Mouse (Mus musculus) heart, adult 2 months (tissue): ENCODE results near the gene Chit1. TPM values are rescaled to one million over a fixed set of nuclear protein-coding genes. Genes with fewer than 3 reads are reported as not detected.
A peak's percentile ranks its signal among the peaks of the same experiment; 100 is the strongest.

ENCODE experiments used
- DNase-seq, 2 experiments: peaks; one replicate each; pipeline ENCODE4 v3.0.0; 2021
- H3K27ac ChIP-seq: fragments of 200-600 bp; 2 replicates; pipeline ENCODE4 v1.8.1; 2022
- H3K27me3 ChIP-seq: fragments of 200-500 bp; 2 replicates; pipeline ENCODE4 v1.6.1; 2012; ENCODE audit warnings: mild to moderate bottlenecking, low read length, inconsistent platforms, mixed read lengths; ENCODE audit not compliant: control insufficient read depth, insufficient read depth
- H3K36me3 ChIP-seq: fragments of 200-500 bp; 2 replicates; pipeline ENCODE4 v1.6.1; 2012; ENCODE audit warnings: low read length, inconsistent platforms; ENCODE audit not compliant: control insufficient read depth, insufficient read depth
- H3K4me1 ChIP-seq: fragments of 200-500 bp; 2 replicates; pipeline ENCODE4 v1.6.1; 2011; ENCODE audit warnings: low read length; ENCODE audit not compliant: control insufficient read depth, insufficient read depth
- H3K4me3 ChIP-seq: fragments of 200-600 bp; 2 replicates; pipeline ENCODE4 v1.8.1; 2022
- H3K79me2 ChIP-seq: fragments of 200-500 bp; replicated peaks from 2 replicates; pipeline ENCODE4 v1.6.1; 2012; ENCODE audit warnings: mild to moderate bottlenecking, inconsistent platforms, low read length, moderate library complexity, mixed read lengths; ENCODE audit not compliant: control insufficient read depth, insufficient read depth
- H3K9ac ChIP-seq: fragments of 200-500 bp; 2 replicates; pipeline ENCODE4 v1.6.1; 2012; ENCODE audit warnings: low read depth, mild to moderate bottlenecking, control low read depth, inconsistent platforms, low read length, mixed read lengths
- CTCF ChIP-seq: fragments of 200-600 bp; IDR thresholded peaks from 2 replicates; pipeline ENCODE4 v1.8.1; 2022; ENCODE audit warnings: antibody characterized with exemption, mild to moderate bottlenecking, moderate library complexity
- EP300 ChIP-seq: fragments of 200-500 bp; IDR thresholded peaks from 2 replicates; pipeline ENCODE4 v1.6.1; 2011; ENCODE audit warnings: low read depth, low read length, control low read depth; ENCODE audit not compliant: insufficient read depth
- POLR2A ChIP-seq: fragments of 200-500 bp; IDR thresholded peaks from 2 replicates; pipeline ENCODE4 v1.6.1; 2011; ENCODE audit warnings: mild to moderate bottlenecking, low read depth, low read length, control low read depth; ENCODE audit not compliant: insufficient read depth
- WGBS: fragments of 180-500 bp; shearing (Covaris S2); methylation state at CpG from one replicate; pipeline ENCODE4 v1.1.7; 2018; 5-methylcytosine and 5-hydroxymethylcytosine counted together
- intact Hi-C: fragments of 180-260 bp; cut with DNase I; formaldehyde crosslinking; loops from one replicate; pipeline ENCODE4 v1.15.1; 2025
- polyA plus RNA-seq: library from polyadenylated mRNA; depleted of rRNA; stranded (reverse); fragments of >200 nt; gene quantifications from 2 replicates; pipeline ENCODE4 v1.2.3, GENCODE M21; 2012
- total RNA-seq, 2 experiments: library from RNA; stranded (reverse); gene quantifications; 2 replicates each; pipeline ENCODE4 v1.2.3; 2021

Gene Chit1
- total and polyA plus RNA-seq, 3 experiments = 0.16 TPM; not detected in 2

GRCm38 (mm10) chr1:134177976-134178375 is 66.9 kb downstream of the Chit1 start:
- no peaks in the 10 kb centered on the region for H3K4me1 ChIP-seq

GRCm38 (mm10) chr1:134182025-134182424 is 71.0 kb downstream of the Chit1 start, which contains the start of gene Chil1:
Chil1 (plus strand) TSS chr1:134182176.
- Histone ChIP-seq H3K27ac (no peak within 1 kb of the TSS), H3K4me1 (no peaks in the 10 kb centered on the region), H3K79me2 (no peaks in the 10 kb centered on the region), H3K27me3 (no peaks in the 10 kb centered on the region), H3K4me3 (no peak within 1 kb of the TSS), H3K9ac (no peak within 1 kb of the TSS), H3K36me3 (no peaks in the 10 kb centered on the region)
- WGBS = 62% methylated on average over 4 of the region's 4 CpGs
- TF ChIP-seq POLR2A (no peak), EP300 (no peak), CTCF (no peak)
- peak in 1 of 2 experiments; percentile 45 for DNase-seq
- intact Hi-C loops = no loop called here

More at GRCm38 (mm10) chr1:134177976-134178375, 66.9 kb downstream of the Chit1 start:
- H3K9ac ChIP-seq = no peak overlapping the region
- no peaks in the 10 kb centered on the region for H3K36me3 ChIP-seq
- 92% methylated on average over 5 of the region's 5 CpGs for WGBS
- no peaks in the 10 kb centered on the region for H3K27me3 ChIP-seq
- H3K79me2 ChIP-seq = no peaks in the 10 kb centered on the region
- intact Hi-C loops = no loop called here
- H3K4me3 ChIP-seq = no peak overlapping the region
- TF ChIP-seq EP300 (no peak), POLR2A (no peak), CTCF (no peak)
- DNase-seq = no peak
- no peak overlapping the region for H3K27ac ChIP-seq

GRCm38 (mm10) chr1:134184089-134184488 is 73.0 kb downstream of the Chit1 start:
- intact Hi-C loops = no loop called here
- H3K4me1 ChIP-seq = no peaks in the 10 kb centered on the region
- H3K9ac ChIP-seq = no peak overlapping the region
- 0 out of 2 replicates have a peak, but pooled peaks cover 2% of the 10 kb centered on the region for H3K27me3 ChIP-seq
- WGBS = 83% methylated on average over 4 of the region's 4 CpGs
- TF ChIP-seq EP300 (no peak), POLR2A (no peak), CTCF (no peak)
- no peak overlapping the region for H3K4me3 ChIP-seq
- no peak for DNase-seq
- no peaks in the 10 kb centered on the region for H3K79me2 ChIP-seq
- no peak overlapping the region for H3K27ac ChIP-seq
- H3K36me3 ChIP-seq = no peaks in the 10 kb centered on the region

GRCm38 (mm10) chr1:134188217-134188616 is 77.2 kb downstream of the Chit1 start:
- no peak for DNase-seq
- Histone ChIP-seq H3K9ac (no peak overlapping the region), H3K27me3 (0 out of 2 replicates have a peak, but pooled peaks cover 2% of the 10 kb centered on the region), H3K79me2 (no peaks in the 10 kb centered on the region), H3K36me3 (no peaks in the 10 kb centered on the region), H3K4me3 (no peak overlapping the region), H3K4me1 (no peaks in the 10 kb centered on the region), H3K27ac (no peak overlapping the region)
- TF ChIP-seq EP300 (no peak), CTCF (no peak), POLR2A (no peak)
- WGBS = 85% methylated on average over 5 of the region's 5 CpGs
- intact Hi-C loops = no loop called here

GRCm38 (mm10) chr1:134188989-134189729 is 78.1 kb downstream of the Chit1 start:
- WGBS = 27% methylated on average over 12 of the region's 12 CpGs
- 0 out of 2 replicates have a peak, but pooled peaks cover 2% of the 10 kb centered on the region for H3K27me3 ChIP-seq
- H3K4me3 ChIP-seq = no peak overlapping the region
- H3K36me3 ChIP-seq = no peaks in the 10 kb centered on the region
- no peak overlapping the region for H3K9ac ChIP-seq
- H3K27ac ChIP-seq = no peak overlapping the region
- intact Hi-C loops = no loop called here
- DNase-seq = no peak
- no peaks in the 10 kb centered on the region; the same call in 1 of the 2 replicates for H3K4me1 ChIP-seq
- no peak for TF ChIP-seq POLR2A
- TF ChIP-seq EP300 = no peak
- 0 out of 2 replicates have a peak, but pooled peaks have one; percentile 8 for TF ChIP-seq CTCF
- H3K79me2 ChIP-seq = no peaks in the 10 kb centered on the region

- DNase-seq = no peak
- no peak overlapping the region for H3K4me3 ChIP-seq
- no peaks in the 10 kb centered on the region for H3K36me3 ChIP-seq
- H3K9ac ChIP-seq = no peak overlapping the region
- intact Hi-C loops = no loop called here
- H3K27ac ChIP-seq = no peak overlapping the region
- no peaks in the 10 kb centered on the region for H3K79me2 ChIP-seq
- 0 out of 2 replicates have a peak, but pooled peaks cover 2% of the 10 kb centered on the region for H3K27me3 ChIP-seq
- TF ChIP-seq CTCF (no peak), EP300 (no peak)
- 81% methylated on average over 5 of the region's 5 CpGs for WGBS
- peaks cover 5% of the 10 kb centered on the region for H3K4me1 ChIP-seq
Measured at GRCm38 (mm10) chr1:134191192-134191591, 80.2 kb downstream of the Chit1 start.
